13 mouse cellular contexts compared by ENCODE assay signal in genomic region chr3:144640033-144640432, GRCm38 (mm10).
"Had no signal": no experiment of that assay in that cellular context is flagged by ENCODE, and none has a peak within 500 bp of the region (broad histone marks: within the 10 kb centered on the region; RNA-seq: fewer than 3 reads in every experiment).

No protein-coding gene starts in this region.

- H3K4me3 ChIP-seq: left cerebral cortex, adult 2 months; limb, embryonic 10.5 days; liver, embryonic 12.5 days; lung, embryonic 15.5 days; midbrain, embryonic 10.5 days had no signal

- H3K9me3 ChIP-seq: limb, embryonic 10.5 days; liver, embryonic 12.5 days; lung, embryonic 15.5 days had no signal

- DNase-seq: kidney, adult 18-20 months; kidney, postnatal 10 days; kidney, postnatal 4 days; lung, postnatal 36 days; midbrain, embryonic 14.5 days; right cerebral cortex, postnatal 25 days; thymus, adult 18-20 months; thymus, postnatal 14 days had no signal

- H3K27ac ChIP-seq: left cerebral cortex, adult 2 months; limb, embryonic 10.5 days; liver, embryonic 12.5 days; lung, embryonic 15.5 days; midbrain, embryonic 10.5 days had no signal

- H3K36me3 ChIP-seq: limb, embryonic 10.5 days; liver, embryonic 12.5 days; lung, embryonic 15.5 days; midbrain, embryonic 10.5 days had no signal

- H3K9ac ChIP-seq: liver, embryonic 12.5 days; lung, embryonic 15.5 days had no signal

- ATAC-seq: liver, embryonic 12.5 days had no signal

- H3K4me2 ChIP-seq: liver, embryonic 12.5 days; lung, embryonic 15.5 days had no signal
